Mouse (Mus musculus): Measurements from ENCODE around the gene Mdh1b.
A peak's percentile ranks its signal among the peaks of the same experiment; 100 is the strongest.

The Mdh1b gene

GRCm38 (mm10) chr1:63658016-63658415, 72.1 kb downstream of the Mdh1b start:
- DNase-seq (ENCODE audit: low spot score), result peak; percentile 92
